Mouse (Mus musculus) midbrain, embryonic 15.5 days (tissue): ENCODE results near the gene Asxl1. TPM values are rescaled to one million over a fixed set of nuclear protein-coding genes. Genes with fewer than 3 reads are reported as not detected.

Experiments used
- polyA plus RNA-seq: library from polyadenylated mRNA; unstranded; fragments of >200 nt; fragmentation: Nextera tagmentation; extraction: Ambion mirVana; gene quantifications from 2 replicates; pipeline ENCODE4 v1.2.1, GENCODE M21; 2015

The Asxl1 gene
- polyA plus RNA-seq, 1 experiment from 2014 or later = 14.9 TPM

Other genes starting within 250 kb of the Asxl1 start
- 2.9 and 3.3 TPM in 2 replicates for gene Hck, start 237.4 kb upstream of the Asxl1 start, polyA plus RNA-seq
- 82.0 and 88.7 TPM in 2 replicates for gene Tm9sf4, start 184.5 kb upstream of the Asxl1 start, polyA plus RNA-seq
- gene Tspyl3, start 120.4 kb upstream of the Asxl1 start, polyA plus RNA-seq = 49.2 and 49.7 TPM in 2 replicates
- 6.5 and 7.4 TPM in 2 replicates for gene Plagl2, start 104.4 kb upstream of the Asxl1 start, polyA plus RNA-seq
- gene Pofut1, start 104.3 kb upstream of the Asxl1 start, polyA plus RNA-seq = 5.2 and 6.2 TPM in 2 replicates
- 24.6 and 24.7 TPM in 2 replicates for gene Kif3b, start 54.4 kb upstream of the Asxl1 start, polyA plus RNA-seq
- not detected in 2 replicates for gene 4930404H24Rik, start 147.0 kb downstream of the Asxl1 start, polyA plus RNA-seq
- gene Nol4l, start 184.1 kb downstream of the Asxl1 start, polyA plus RNA-seq = 50.8 and 54.6 TPM in 2 replicates